Mouse (Mus musculus): Measurements from ENCODE around the gene Slc22a20. TPM values are rescaled to one million over a fixed set of nuclear protein-coding genes. Genes with fewer than 3 reads are reported as not detected.

Slc22a20 gene
- polyA plus RNA-seq, 1 experiment from 2014 or later: not detected

DNA sequence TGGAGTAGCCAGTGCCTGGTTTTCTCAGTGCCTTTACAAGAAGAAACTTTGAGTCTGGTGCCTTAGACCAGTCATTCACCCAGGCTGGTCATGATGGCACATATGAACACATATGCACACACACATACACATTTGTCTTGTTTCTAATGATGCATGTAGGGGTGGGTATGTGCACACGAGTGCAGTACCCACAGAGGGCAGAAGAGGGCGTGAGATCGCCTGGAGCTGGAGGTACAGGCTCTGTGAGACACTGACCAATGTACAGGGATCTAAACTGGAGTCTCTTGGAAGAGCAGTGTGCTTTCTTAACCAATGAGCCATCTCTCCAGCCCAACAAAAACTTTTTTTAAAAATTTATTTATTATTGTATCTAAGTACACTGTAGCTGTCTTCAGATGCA, 12.2 kb upstream of the Slc22a20 start:
- no peak overlapping the region for H3K4me2 ChIP-seq
- no peaks in the 10 kb centered on the region for H3K9me3 ChIP-seq (replicated peaks; ENCODE audit: control insufficient read depth, low read length)
- H3K36me3 ChIP-seq (ENCODE audit: control insufficient read depth, insufficient read depth, low read length): no peaks in the 10 kb centered on the region
- no peak overlapping the region for H3K4me3 ChIP-seq (ENCODE audit: low read depth, low read length)
- H3K27ac ChIP-seq (ENCODE audit: low read depth, low read length): no peak overlapping the region
- whole genome bisulfite sequencing (ENCODE audit: insufficient replicate concordance): 76% methylated on average over 3 of the region's 3 CpGs
- H3K27me3 ChIP-seq (ENCODE audit: control insufficient read depth, insufficient read depth, low read length): no peaks in the 10 kb centered on the region
- H3K4me1 ChIP-seq (ENCODE audit: control insufficient read depth, insufficient read depth, low read length): no peaks in the 10 kb centered on the region
- H3K9ac ChIP-seq (ENCODE audit: low read depth, low read length): no peak overlapping the region
- no peak for ATAC-seq (replicated peaks; ENCODE audit: insufficient number of reproducible peaks, low FRiP score, low TSS enrichment)

DNA sequence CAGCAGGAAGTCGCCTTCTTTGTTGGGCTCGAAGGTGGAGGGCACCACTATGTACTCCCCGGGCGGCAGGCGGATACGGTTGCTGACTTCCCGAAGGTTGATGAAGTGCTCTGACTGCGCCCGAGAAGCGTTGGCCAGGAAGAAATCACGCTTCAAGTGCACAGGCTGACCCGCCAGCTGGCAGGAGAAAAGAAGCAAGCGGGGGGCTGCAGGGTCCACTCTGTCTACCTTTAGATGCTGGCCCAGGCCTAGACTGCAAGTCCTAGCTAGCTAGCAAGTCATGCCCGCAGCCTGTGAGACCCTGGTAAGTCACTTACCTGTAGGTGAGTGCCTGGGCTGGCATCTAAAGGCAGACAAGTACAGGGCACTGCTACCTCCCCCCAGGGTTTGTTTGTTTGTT, 8.8 kb upstream of the Slc22a20 start:
- no peaks in the 10 kb centered on the region for H3K27me3 ChIP-seq (ENCODE audit: control insufficient read depth, insufficient read depth, low read length)
- no peak for ATAC-seq (replicated peaks; ENCODE audit: insufficient number of reproducible peaks, low FRiP score, low TSS enrichment)
- no peak overlapping the region for H3K4me3 ChIP-seq (ENCODE audit: low read depth, low read length)
- no peak overlapping the region; the same call in 1 of the 2 replicates for H3K9ac ChIP-seq (ENCODE audit: low read depth, low read length)
- no peaks in the 10 kb centered on the region for H3K4me1 ChIP-seq (ENCODE audit: control insufficient read depth, insufficient read depth, low read length)
- H3K4me2 ChIP-seq: no peak overlapping the region
- H3K9me3 ChIP-seq (replicated peaks; ENCODE audit: control insufficient read depth, low read length): no peaks in the 10 kb centered on the region
- no peak overlapping the region for H3K27ac ChIP-seq (ENCODE audit: low read depth, low read length)
- H3K36me3 ChIP-seq (ENCODE audit: control insufficient read depth, insufficient read depth, low read length): no peaks in the 10 kb centered on the region
- 75% methylated on average over 14 of the region's 14 CpGs for WGBS (ENCODE audit: insufficient replicate concordance)

DNA sequence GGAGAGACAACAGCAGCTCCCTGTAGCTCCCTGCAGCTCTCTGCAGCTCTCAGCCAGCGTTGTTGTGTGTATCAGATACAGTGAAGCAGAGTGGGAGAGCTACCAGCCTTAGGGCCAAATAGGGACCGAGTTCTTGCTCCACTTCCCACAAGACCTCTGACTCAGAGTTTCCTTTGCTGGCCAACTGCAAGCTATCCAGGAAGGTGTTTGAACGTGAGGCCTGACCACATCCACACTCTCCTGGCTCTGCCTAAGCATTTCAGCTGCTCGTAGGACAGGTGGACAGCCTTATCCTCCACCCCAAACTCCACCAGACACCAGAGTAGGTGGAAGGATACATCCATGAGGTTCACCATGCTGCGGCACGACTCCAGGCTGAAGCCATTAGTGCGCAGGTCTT, 6.1 kb upstream of the Slc22a20 start:
- WGBS (ENCODE audit: insufficient replicate concordance): 77% methylated on average over 7 of the region's 7 CpGs
- H3K9ac ChIP-seq (ENCODE audit: low read depth, low read length): no peak overlapping the region
- H3K4me1 ChIP-seq (ENCODE audit: control insufficient read depth, insufficient read depth, low read length): peaks cover 13% of the 10 kb centered on the region
- no peaks in the 10 kb centered on the region for H3K9me3 ChIP-seq (replicated peaks; ENCODE audit: control insufficient read depth, low read length)
- H3K27me3 ChIP-seq (ENCODE audit: control insufficient read depth, insufficient read depth, low read length): no peaks in the 10 kb centered on the region
- no peak overlapping the region for H3K4me3 ChIP-seq (ENCODE audit: low read depth, low read length)
- ATAC-seq (replicated peaks; ENCODE audit: insufficient number of reproducible peaks, low FRiP score, low TSS enrichment): no peak
- H3K36me3 ChIP-seq (ENCODE audit: control insufficient read depth, insufficient read depth, low read length): no peaks in the 10 kb centered on the region
- no peak overlapping the region for H3K4me2 ChIP-seq
- H3K27ac ChIP-seq (ENCODE audit: low read depth, low read length): no peak overlapping the region

DNA sequence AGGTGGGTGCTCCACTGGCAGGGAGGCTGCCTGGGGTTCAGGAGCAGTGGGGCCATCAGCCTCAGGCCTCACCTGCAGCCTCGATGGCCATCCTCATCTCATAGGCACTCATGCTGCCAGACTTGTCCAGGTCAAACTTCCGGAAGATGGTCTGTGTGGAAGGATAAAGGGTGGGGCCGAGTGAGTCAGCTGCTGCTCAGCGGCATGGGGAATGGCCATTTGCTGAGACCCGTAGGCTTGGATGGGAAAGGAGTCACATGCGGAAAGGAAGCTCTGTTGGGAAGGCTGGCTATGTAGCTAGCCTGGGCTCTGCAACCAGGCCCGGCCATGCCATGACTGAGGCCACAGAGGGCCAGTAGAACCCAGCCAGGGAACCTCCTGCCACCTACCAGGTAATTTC, 5.5 kb upstream of the Slc22a20 start:
- no peak overlapping the region for H3K4me2 ChIP-seq
- WGBS (ENCODE audit: insufficient replicate concordance): 76% methylated on average over 7 of the region's 7 CpGs
- H3K27me3 ChIP-seq (ENCODE audit: control insufficient read depth, insufficient read depth, low read length): no peaks in the 10 kb centered on the region
- no peak overlapping the region for H3K4me3 ChIP-seq (ENCODE audit: low read depth, low read length)
- H3K9me3 ChIP-seq (replicated peaks; ENCODE audit: control insufficient read depth, low read length): no peaks in the 10 kb centered on the region
- peaks cover 13% of the 10 kb centered on the region for H3K4me1 ChIP-seq (ENCODE audit: control insufficient read depth, insufficient read depth, low read length)
- no peaks in the 10 kb centered on the region for H3K36me3 ChIP-seq (ENCODE audit: control insufficient read depth, insufficient read depth, low read length)
- no peak for ATAC-seq (replicated peaks; ENCODE audit: insufficient number of reproducible peaks, low FRiP score, low TSS enrichment)
- no peak overlapping the region for H3K9ac ChIP-seq (ENCODE audit: low read depth, low read length)
- no peak overlapping the region for H3K27ac ChIP-seq (ENCODE audit: low read depth, low read length)

DNA sequence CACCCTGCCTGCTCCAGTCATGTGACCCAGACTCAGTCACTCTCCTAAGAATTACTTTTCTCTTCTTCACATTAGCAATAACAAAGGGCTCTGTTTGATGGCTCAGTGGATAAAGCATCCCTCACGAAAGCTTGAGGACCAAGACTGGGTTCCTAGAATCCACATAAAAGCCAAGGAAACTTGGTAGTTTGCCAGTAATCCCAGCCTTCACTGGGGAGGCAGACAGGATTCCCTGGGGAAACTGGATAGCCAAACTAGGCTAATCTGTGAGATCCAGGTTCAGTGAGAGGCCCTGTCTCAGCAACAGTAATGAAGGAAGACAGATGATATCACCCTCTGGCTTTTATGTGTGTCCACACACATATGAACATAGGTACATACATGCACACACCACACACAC, 5.0 kb upstream of the Slc22a20 start:
- Histone ChIP-seq H3K4me1 (ENCODE audit: control insufficient read depth, insufficient read depth, low read length) (peaks cover 13% of the 10 kb centered on the region), H3K9ac (ENCODE audit: low read depth, low read length) (no peak overlapping the region), H3K4me2 (no peak overlapping the region), H3K27me3 (ENCODE audit: control insufficient read depth, insufficient read depth, low read length) (no peaks in the 10 kb centered on the region), H3K36me3 (ENCODE audit: control insufficient read depth, insufficient read depth, low read length) (no peaks in the 10 kb centered on the region), H3K9me3 (replicated peaks; ENCODE audit: control insufficient read depth, low read length) (no peaks in the 10 kb centered on the region), H3K4me3 (ENCODE audit: low read depth, low read length) (no peak overlapping the region), H3K27ac (ENCODE audit: low read depth, low read length) (no peak overlapping the region)
- ATAC-seq (replicated peaks; ENCODE audit: insufficient number of reproducible peaks, low FRiP score, low TSS enrichment): no peak
- WGBS (ENCODE audit: insufficient replicate concordance): 74% methylated on average over 1 of the region's 1 CpGs

DNA sequence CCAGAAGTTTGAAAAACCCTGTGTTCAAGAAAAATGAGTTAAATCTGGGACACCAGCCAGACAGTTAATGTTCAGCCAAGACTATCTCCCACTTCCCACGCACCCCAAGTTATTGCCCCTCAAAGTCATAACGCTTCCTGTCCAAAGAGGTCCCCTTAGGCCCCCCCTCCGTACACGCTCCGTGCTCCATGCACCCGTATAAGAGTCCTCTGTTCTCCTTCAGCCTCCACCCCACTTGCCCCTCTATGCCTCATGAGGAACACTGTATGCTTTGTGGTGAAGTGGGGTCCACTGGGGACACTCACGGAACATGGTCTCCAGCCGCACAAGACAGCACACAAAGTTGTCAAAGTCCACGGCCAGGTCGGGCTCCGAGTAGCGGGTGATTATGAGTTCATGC, 4.1 kb upstream of the Slc22a20 start:
- H3K27me3 ChIP-seq (ENCODE audit: control insufficient read depth, insufficient read depth, low read length): no peaks in the 10 kb centered on the region
- no peaks in the 10 kb centered on the region for H3K36me3 ChIP-seq (ENCODE audit: control insufficient read depth, insufficient read depth, low read length)
- peaks cover 13% of the 10 kb centered on the region for H3K4me1 ChIP-seq (ENCODE audit: control insufficient read depth, insufficient read depth, low read length)
- no peak for ATAC-seq (replicated peaks; ENCODE audit: insufficient number of reproducible peaks, low FRiP score, low TSS enrichment)
- H3K9me3 ChIP-seq (replicated peaks; ENCODE audit: control insufficient read depth, low read length): no peaks in the 10 kb centered on the region
- H3K4me2 ChIP-seq: no peak overlapping the region
- no peak overlapping the region for H3K4me3 ChIP-seq (ENCODE audit: low read depth, low read length)
- H3K27ac ChIP-seq (ENCODE audit: low read depth, low read length): no peak overlapping the region
- no peak overlapping the region for H3K9ac ChIP-seq (ENCODE audit: low read depth, low read length)
- WGBS (ENCODE audit: insufficient replicate concordance): 90% methylated on average over 12 of the region's 12 CpGs

DNA sequence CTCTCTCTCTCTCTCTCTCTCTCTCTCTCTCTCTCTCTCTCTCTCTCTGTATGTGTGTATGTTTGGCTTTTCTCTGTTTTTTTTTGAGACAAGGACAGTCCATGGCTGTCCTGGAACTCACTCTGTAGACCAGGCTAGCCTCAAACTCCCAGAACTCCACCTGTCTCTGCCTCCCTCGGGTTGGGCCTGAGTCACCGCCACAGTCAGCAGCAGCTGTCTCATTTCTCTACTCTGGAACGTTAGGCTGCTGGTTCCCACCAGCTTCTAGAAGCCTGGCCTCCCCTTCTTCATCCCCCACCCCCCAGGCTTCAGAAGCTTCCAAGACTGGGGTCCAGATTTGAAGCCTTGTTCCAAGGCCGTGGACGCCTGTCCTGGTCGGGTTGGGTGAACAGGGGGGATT, 3.6 kb upstream of the Slc22a20 start:
- no peak overlapping the region for H3K4me3 ChIP-seq (ENCODE audit: low read depth, low read length)
- 65% methylated on average over 6 of the region's 6 CpGs for WGBS (ENCODE audit: insufficient replicate concordance)
- ATAC-seq (replicated peaks; ENCODE audit: insufficient number of reproducible peaks, low FRiP score, low TSS enrichment): no peak
- H3K4me1 ChIP-seq (ENCODE audit: control insufficient read depth, insufficient read depth, low read length): peaks cover 13% of the 10 kb centered on the region
- H3K9me3 ChIP-seq (replicated peaks; ENCODE audit: control insufficient read depth, low read length): no peaks in the 10 kb centered on the region
- no peaks in the 10 kb centered on the region for H3K36me3 ChIP-seq (ENCODE audit: control insufficient read depth, insufficient read depth, low read length)
- peak overlapping the region; percentile 51 for H3K4me2 ChIP-seq
- no peaks in the 10 kb centered on the region for H3K27me3 ChIP-seq (ENCODE audit: control insufficient read depth, insufficient read depth, low read length)
- no peak overlapping the region; the same call in 1 of the 2 replicates for H3K9ac ChIP-seq (ENCODE audit: low read depth, low read length)
- no peak overlapping the region for H3K27ac ChIP-seq (ENCODE audit: low read depth, low read length)

DNA sequence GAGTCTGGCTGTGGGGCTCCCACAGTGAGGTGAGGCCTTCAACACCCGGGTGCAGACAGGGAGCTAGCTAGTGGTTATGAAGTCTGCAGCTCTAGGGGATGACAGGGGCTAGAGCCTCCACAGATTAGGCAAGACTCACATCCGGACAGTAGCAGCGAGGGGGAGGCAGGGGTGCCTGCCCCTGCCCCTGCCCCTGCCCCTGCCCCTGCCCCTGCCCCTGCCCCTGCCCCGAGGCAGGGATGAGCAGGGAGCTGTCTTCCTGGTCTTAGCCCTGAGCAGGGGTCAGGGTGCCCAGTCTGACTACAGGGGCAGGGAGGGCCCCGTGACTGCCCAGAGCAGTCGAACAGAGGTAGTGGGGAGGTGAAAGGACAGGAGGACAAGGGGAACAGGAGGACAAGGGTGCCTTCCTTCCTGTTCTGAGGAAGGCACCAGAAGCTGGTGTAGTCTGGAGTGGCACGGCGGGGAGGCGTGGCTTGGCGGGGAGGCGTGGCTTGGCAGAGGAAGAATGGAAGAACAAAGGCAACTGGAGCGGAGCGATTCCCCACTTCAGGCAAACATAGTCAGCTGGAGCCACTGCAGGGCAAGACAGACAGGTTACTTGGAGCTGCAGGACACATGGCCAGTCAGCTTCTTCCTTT, 3.0 kb upstream of the Slc22a20 start:
- Histone ChIP-seq H3K36me3 (ENCODE audit: control insufficient read depth, insufficient read depth, low read length) (no peaks in the 10 kb centered on the region), H3K27ac (ENCODE audit: low read depth, low read length) (peak overlapping the region; percentile 62), H3K4me1 (ENCODE audit: control insufficient read depth, insufficient read depth, low read length) (peaks cover 13% of the 10 kb centered on the region), H3K9ac (ENCODE audit: low read depth, low read length) (peak overlapping the region; percentile 66), H3K9me3 (replicated peaks; ENCODE audit: control insufficient read depth, low read length) (no peaks in the 10 kb centered on the region), H3K4me3 (ENCODE audit: low read depth, low read length) (no peak overlapping the region), H3K4me2 (peak overlapping the region; percentile 51), H3K27me3 (ENCODE audit: control insufficient read depth, insufficient read depth, low read length) (no peaks in the 10 kb centered on the region; the same call in 1 of the 2 replicates)
- peak; percentile 44; the same call in 1 of the 2 replicates for ATAC-seq (replicated peaks; ENCODE audit: insufficient number of reproducible peaks, low FRiP score, low TSS enrichment)
- WGBS (ENCODE audit: insufficient replicate concordance): 6% methylated on average over 13 of the region's 13 CpGs
